In the genomic region with DNA sequence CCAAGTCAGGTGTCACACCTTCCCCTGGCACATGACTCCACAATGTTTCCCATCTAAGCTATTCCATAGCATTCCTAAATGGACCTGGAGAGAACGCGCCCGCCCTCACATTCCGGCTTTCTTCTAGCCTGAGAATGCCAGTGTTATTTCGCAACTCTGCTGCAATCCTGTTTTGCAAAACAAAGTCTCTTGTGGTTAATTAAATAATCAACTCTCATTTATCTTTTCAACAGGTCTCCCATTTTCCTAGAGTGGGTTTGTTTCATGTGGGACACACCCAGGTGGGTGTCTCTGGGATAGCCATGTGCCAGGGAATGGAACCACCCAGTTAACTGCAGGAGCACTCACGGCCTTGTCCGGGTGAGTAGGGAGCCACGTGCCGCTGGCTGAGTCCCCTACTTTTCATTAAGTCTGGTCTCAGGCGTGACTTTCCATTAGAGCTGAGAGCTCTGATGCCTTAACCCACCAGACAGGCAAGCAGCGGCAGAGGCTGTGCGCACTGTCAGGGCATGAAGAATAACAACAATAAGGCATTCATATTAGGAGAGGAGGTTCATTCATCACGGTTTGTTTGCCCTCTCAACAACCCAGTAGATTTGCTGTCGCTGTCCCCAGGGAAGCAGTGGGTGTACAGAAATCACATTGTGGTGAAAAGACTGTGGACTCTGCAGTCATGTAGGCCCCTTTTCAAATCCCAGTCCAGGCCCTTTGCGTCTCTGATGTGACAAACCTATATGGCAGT, we compare ENCODE assay signal across 12 mouse cellular contexts.
DNase-seq lines count a peak whose midpoint lies in the region; ATAC-seq lines count a peak whose summit lies in the region.
"Had no signal": no experiment of that assay in that cellular context is flagged by ENCODE, and none has a peak within 500 bp of the region (broad histone marks: within the 10 kb centered on the region; RNA-seq: fewer than 3 reads in every experiment).

No protein-coding gene starts in this region.

- ATAC-seq in midbrain, embryonic 13.5 days: peak; percentile 41
- no peak for ATAC-seq in midbrain, embryonic 15.5 days (replicated peaks)
- ATAC-seq in hindbrain, embryonic 16.5 days: peak; percentile 57

- WGBS in midbrain, embryonic 13.5 days: 56% methylated on average over 15 of the region's 15 CpGs
- WGBS in midbrain, embryonic 15.5 days: 55% methylated on average over 15 of the region's 15 CpGs
- WGBS in hindbrain, embryonic 16.5 days: 40% methylated on average over 15 of the region's 15 CpGs

- no peaks in the 10 kb centered on the region for H3K9me3 ChIP-seq in midbrain, embryonic 13.5 days
- H3K9me3 ChIP-seq in midbrain, embryonic 15.5 days: no peaks in the 10 kb centered on the region
- H3K9me3 ChIP-seq in hindbrain, embryonic 16.5 days (ENCODE audit: control insufficient read depth, low read length): no peaks in the 10 kb centered on the region
- H3K9me3 ChIP-seq: heart, embryonic 12.5 days had no signal

- no peak overlapping the region for H3K4me3 ChIP-seq in midbrain, embryonic 13.5 days (replicated peaks)
- no peak overlapping the region for H3K4me3 ChIP-seq in midbrain, embryonic 15.5 days
- no peak overlapping the region for H3K4me3 ChIP-seq in hindbrain, embryonic 16.5 days (ENCODE audit: low read length)
- H3K4me3 ChIP-seq: gastrocnemius, adult 2 months; heart, embryonic 12.5 days had no signal

- DNase-seq in adrenal gland, adult 2 months: peak; percentile 42
- DNase-seq in adrenal gland, adult 8-10 months: no peak
- peak; percentile 11 for DNase-seq in skeletal muscle tissue, adult 2 months (ENCODE audit: low read depth, low spot score)
- no peak for DNase-seq in left cerebral cortex, postnatal 14 days (ENCODE audit: low spot score in 2 of 2)
- DNase-seq in cerebellum, postnatal 14 days: no peak
- DNase-seq: gastrocnemius, adult 2 months; kidney, postnatal 10 days had no signal

- peaks cover 36% of the 10 kb centered on the region for H3K27me3 ChIP-seq in midbrain, embryonic 13.5 days
- peaks cover 2% of the 10 kb centered on the region; the same call in 1 of the 2 replicates for H3K27me3 ChIP-seq in midbrain, embryonic 15.5 days (replicated peaks)
- H3K27me3 ChIP-seq in hindbrain, embryonic 16.5 days (replicated peaks; ENCODE audit: control insufficient read depth, insufficient read depth, low read length): no peaks in the 10 kb centered on the region; the same call in 1 of the 2 replicates

- H3K27ac ChIP-seq in midbrain, embryonic 13.5 days: no peak overlapping the region
- no peak overlapping the region for H3K27ac ChIP-seq in midbrain, embryonic 15.5 days
- H3K27ac ChIP-seq in hindbrain, embryonic 16.5 days (ENCODE audit: low read depth, low read length): no peak overlapping the region
- H3K27ac ChIP-seq: gastrocnemius, adult 2 months had no signal

- no peaks in the 10 kb centered on the region for H3K36me3 ChIP-seq in midbrain, embryonic 13.5 days
- H3K36me3 ChIP-seq in midbrain, embryonic 15.5 days (replicated peaks): no peaks in the 10 kb centered on the region
- H3K36me3 ChIP-seq in hindbrain, embryonic 16.5 days (ENCODE audit: control insufficient read depth, insufficient read depth, low read length): no peaks in the 10 kb centered on the region
- H3K36me3 ChIP-seq: heart, embryonic 12.5 days had no signal

- intact Hi-C loops in left cerebral cortex, postnatal 14 days (cut with DNase I): loop anchor here (10.0 kb wide), 1 partner anchor 201 kb away; no protein-coding TSS in a partner anchor

- H3K9ac ChIP-seq in midbrain, embryonic 13.5 days (replicated peaks): no peak overlapping the region
- H3K9ac ChIP-seq in midbrain, embryonic 15.5 days: no peak overlapping the region
- no peak overlapping the region for H3K9ac ChIP-seq in hindbrain, embryonic 16.5 days (ENCODE audit: low read depth, low read length)
- H3K9ac ChIP-seq: heart, embryonic 12.5 days had no signal

- peaks cover 22% of the 10 kb centered on the region for H3K4me1 ChIP-seq in midbrain, embryonic 13.5 days (replicated peaks)
- peaks cover 15% of the 10 kb centered on the region for H3K4me1 ChIP-seq in midbrain, embryonic 15.5 days
- H3K4me1 ChIP-seq in hindbrain, embryonic 16.5 days (ENCODE audit: control insufficient read depth, insufficient read depth, low read depth, low read length): peaks cover 16% of the 10 kb centered on the region

- no peak overlapping the region for H3K4me2 ChIP-seq in midbrain, embryonic 13.5 days (replicated peaks)
- no peak overlapping the region for H3K4me2 ChIP-seq in midbrain, embryonic 15.5 days
- H3K4me2 ChIP-seq in hindbrain, embryonic 16.5 days (ENCODE audit: low read length): no peak overlapping the region
- H3K4me2 ChIP-seq: heart, embryonic 12.5 days; liver, embryonic 11.5 days had no signal

Comparison
In these comparisons a context has a peak if more than half of its experiments do, and no peak if none do; other contexts are left out.
1. DNase-seq: peak in adrenal gland, adult 2 months (single experiment) and skeletal muscle tissue, adult 2 months (single experiment); none in adrenal gland, adult 8-10 months (single experiment), left cerebral cortex, postnatal 14 days (0 of 2) and cerebellum, postnatal 14 days (0 of 2).